Mouse (Mus musculus) hematopoietic multipotent progenitor cell, adult 10-12 weeks (in vitro differentiated cells): ENCODE measurements around the gene Cdc27. TPM values are rescaled to one million over a fixed set of nuclear protein-coding genes. Genes with fewer than 3 reads are reported as not detected.

Experiments
- polyA plus RNA-seq: library from polyadenylated mRNA; stranded (reverse); fragments of >175 nt; gene quantifications from 2 replicates; pipeline ENCODE4 v1.2.3, GENCODE M21; 2012; ENCODE audit warnings: low replicate concordance

The Cdc27 gene
- polyA plus RNA-seq, result 3.5 and 4.1 TPM in 2 replicates

DNA sequence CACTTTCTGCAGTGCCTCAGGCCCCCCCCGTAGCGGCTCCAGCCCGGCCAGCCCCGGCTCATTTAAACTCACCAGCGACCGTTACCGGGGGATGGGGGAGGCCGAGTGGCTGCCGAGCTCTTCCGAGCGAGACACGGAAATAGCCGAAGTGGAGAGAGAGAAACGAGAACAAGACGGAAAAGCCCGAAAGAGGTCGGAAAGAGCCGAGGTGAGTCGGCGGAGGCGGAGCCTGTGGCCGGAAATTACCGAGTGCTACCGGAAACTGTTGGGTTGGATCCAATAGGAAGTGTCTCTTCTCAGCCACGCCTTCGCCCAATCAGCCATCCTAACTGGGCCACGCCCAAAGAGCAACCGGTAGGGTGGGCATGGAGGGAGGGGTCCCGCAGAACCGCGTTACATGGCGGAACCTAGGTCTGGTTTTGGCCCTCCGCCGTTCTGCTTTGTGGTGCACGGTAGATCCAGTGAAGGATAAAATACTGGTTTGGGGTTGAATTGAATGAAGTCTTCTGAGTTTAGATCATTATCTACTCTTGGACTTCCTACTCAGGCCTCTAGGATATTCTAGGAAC lies at the start of gene Cdc27, which contains the start of gene Myl4:
TSS of gene Cdc27 (minus strand) at position 215 of the 569 bp plus-strand sequence.
TSS of gene Myl4 (plus strand) at position 258 of the 569 bp plus-strand sequence.

DNA sequence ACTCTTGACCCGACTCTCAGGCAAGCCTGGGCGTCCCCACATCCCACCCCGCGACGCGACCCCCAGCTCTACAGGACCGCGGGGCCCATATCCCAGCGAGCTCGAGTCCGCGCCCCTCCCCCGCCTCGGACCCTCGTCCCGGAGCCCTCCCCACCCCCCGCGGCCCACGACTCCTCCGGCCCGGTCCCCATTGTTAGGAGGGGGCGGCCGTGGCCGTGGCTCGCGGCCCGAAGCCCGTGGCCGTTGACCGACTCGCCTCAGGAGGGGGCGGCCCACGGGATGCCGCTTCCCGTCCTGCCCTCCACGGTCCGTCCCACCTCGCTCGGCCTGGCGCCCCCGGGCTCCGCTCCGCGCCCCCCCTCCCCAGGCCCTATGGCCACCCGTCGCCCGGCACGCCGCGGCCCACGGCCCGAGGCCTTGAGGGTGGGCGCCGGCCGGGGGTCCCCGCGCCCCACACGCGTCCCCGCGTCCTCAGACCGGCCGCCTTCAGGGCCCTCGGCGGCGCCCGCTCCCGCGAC lies 81.6 kb downstream of the Cdc27 start, which contains the start of gene Kansl1:
TSS of gene Kansl1 (minus strand) at position 111 of the 518 bp plus-strand sequence.

Other genes with a start within 250 kb of the Cdc27 start
- gene Kansl1, start 81.8 kb downstream of the Cdc27 start, polyA plus RNA-seq, result 218 and 442 TPM in 2 replicates
- gene Myl4, start within 50 bp of the Cdc27 start, polyA plus RNA-seq, result 33.6 and 38.7 TPM in 2 replicates
- gene Itgb3, start 57.4 kb upstream of the Cdc27 start, polyA plus RNA-seq, result 4.8 and 8.1 TPM in 2 replicates
- gene Gm11639, start 135.1 kb upstream of the Cdc27 start, polyA plus RNA-seq, result not detected in 2 replicates